Mouse (Mus musculus) ES-Bruce4 (cell line): ENCODE results near the gene Wnt6. TPM values are rescaled to one million over a fixed set of nuclear protein-coding genes. Genes with fewer than 3 reads are reported as not detected.

ENCODE experiments used
- H3K27ac ChIP-seq: 2 replicates; pipeline ENCODE4 v1.5.1; 2012; ENCODE audit warnings: low read length, inconsistent platforms; ENCODE audit not compliant: insufficient read depth
- H3K27me3 ChIP-seq: 2 replicates; pipeline ENCODE4 v1.6.1; 2012; ENCODE audit warnings: mild to moderate bottlenecking, low read length, inconsistent platforms; ENCODE audit not compliant: control insufficient read depth, poor library complexity, insufficient read depth, severe bottlenecking
- H3K36me3 ChIP-seq: 2 replicates; pipeline ENCODE4 v1.6.1; 2012; ENCODE audit warnings: inconsistent platforms, mild to moderate bottlenecking, low read length, moderate library complexity; ENCODE audit not compliant: control insufficient read depth, poor library complexity, insufficient read depth, severe bottlenecking
- H3K4me1 ChIP-seq: one replicate; pipeline ENCODE4 v1.8.1; 2011; ENCODE audit warnings: low read length; ENCODE audit not compliant: control insufficient read depth, insufficient read depth
- H3K4me3 ChIP-seq: 2 replicates; pipeline ENCODE4 v1.5.1; 2011; ENCODE audit warnings: low read depth, mild to moderate bottlenecking, low read length
- H3K9ac ChIP-seq: 2 replicates; pipeline ENCODE4 v1.6.1; 2012; ENCODE audit warnings: low read depth, mild to moderate bottlenecking, inconsistent platforms; ENCODE audit not compliant: poor library complexity, severe bottlenecking
- H3K9me3 ChIP-seq: replicated peaks from 2 replicates; pipeline ENCODE4 v1.6.1; 2012; ENCODE audit warnings: mild to moderate bottlenecking, low read length, inconsistent platforms; ENCODE audit not compliant: control insufficient read depth, poor library complexity, insufficient read depth, severe bottlenecking
- CTCF ChIP-seq: IDR thresholded peaks from one replicate; pipeline ENCODE4 v1.8.1; 2011; ENCODE audit warnings: low read depth, low read length
- EP300 ChIP-seq: IDR thresholded peaks from 2 replicates; pipeline ENCODE4 v1.6.1; 2011; ENCODE audit warnings: low read depth, low read length; ENCODE audit not compliant: insufficient read depth
- POLR2A ChIP-seq: IDR thresholded peaks from one replicate; pipeline ENCODE4 v1.8.1; 2011; ENCODE audit warnings: low read length; ENCODE audit not compliant: insufficient read depth
- polyA plus RNA-seq: library from polyadenylated mRNA; stranded (reverse); fragments of >200 nt; gene quantifications from 2 replicates; pipeline ENCODE4 v1.2.4, GENCODE M21; 2011; ENCODE audit warnings: low read depth; ENCODE audit not compliant: missing spikeins, insufficient read depth, insufficient read length

Gene Wnt6
- polyA plus RNA-seq, 1 experiment: 5.6 TPM

DNA sequence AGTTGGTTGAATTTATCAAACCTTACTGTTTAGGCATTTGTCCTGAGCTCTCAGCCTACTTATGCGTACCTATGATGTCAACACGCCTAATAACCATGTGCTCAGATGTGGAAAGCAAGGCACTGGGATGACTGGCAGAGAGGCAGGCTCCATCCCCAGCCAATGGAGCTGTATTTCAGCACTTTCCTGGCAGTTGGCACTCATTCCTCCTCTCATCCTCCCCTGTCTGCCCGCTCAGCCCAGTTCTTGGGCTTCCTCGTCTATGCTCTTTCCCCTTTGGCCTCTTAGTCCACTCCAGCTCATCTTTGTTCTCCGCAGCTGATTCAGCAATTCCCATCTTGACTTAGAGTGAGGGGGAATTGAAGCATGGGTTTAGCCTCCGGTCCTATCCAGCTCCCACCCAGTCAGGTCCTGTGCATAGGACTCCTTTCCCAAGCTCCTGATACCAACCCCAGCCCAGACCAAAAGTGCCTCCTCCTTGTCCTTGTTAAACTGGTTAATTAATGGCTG is 30.0 kb downstream of the Wnt6 start:
- H3K36me3 ChIP-seq: no peaks in the 10 kb centered on the region
- no peak overlapping the region for H3K27ac ChIP-seq
- H3K4me1 ChIP-seq: peaks cover 4% of the 10 kb centered on the region
- no peaks in the 10 kb centered on the region for H3K9me3 ChIP-seq
- no peak for TF ChIP-seq EP300
- no peak for TF ChIP-seq CTCF
- no peak for TF ChIP-seq POLR2A
- no peak overlapping the region for H3K9ac ChIP-seq
- H3K27me3 ChIP-seq: 0 out of 2 replicates have a peak, but pooled peaks cover 6% of the 10 kb centered on the region
- H3K4me3 ChIP-seq: no peak overlapping the region

DNA sequence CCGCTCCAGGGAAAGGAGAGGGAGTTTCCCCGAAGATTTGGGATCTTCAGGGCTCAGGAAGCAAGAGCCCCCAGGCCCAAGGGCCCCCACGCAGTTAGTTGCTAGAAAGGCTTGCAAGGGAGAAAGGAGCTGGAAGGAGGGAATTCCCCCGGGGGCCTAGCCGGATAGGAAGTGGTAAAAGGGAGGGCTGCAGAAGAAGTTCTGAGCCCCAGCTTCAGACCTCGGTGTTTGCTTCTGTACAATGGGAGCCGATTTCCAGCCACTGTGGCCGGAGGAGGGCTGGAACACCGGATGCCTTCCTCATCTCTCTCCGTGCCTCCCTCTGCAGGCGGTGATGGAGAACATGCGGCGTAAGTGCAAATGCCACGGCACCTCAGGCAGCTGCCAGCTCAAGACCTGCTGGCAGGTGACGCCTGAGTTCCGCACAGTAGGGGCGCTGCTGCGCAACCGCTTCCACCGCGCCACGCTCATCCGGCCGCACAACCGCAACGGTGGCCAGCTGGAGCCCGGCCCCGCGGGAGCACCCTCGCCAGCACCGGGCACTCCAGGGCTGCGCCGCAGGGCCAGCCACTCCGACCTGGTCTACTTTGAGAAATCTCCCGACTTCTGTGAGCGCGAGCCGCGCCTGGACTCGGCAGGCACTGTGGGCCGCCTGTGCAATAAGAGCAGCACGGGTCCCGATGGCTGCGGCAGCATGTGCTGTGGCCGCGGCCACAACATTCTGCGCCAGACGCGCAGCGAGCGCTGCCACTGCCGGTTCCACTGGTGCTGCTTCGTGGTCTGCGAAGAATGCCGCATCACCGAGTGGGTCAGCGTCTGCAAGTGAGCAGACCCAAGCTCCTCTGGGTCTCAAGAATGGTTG is 31.3 kb downstream of the Wnt6 start:
- no peaks in the 10 kb centered on the region for H3K36me3 ChIP-seq
- H3K27ac ChIP-seq: no peak overlapping the region
- peaks cover 4% of the 10 kb centered on the region for H3K4me1 ChIP-seq
- 0 out of 2 replicates have a peak, but pooled peaks cover 6% of the 10 kb centered on the region for H3K27me3 ChIP-seq
- TF ChIP-seq CTCF (peak; percentile 60), EP300 (0 out of 2 replicates have a peak, but pooled peaks have one; percentile 28), POLR2A (no peak)
- H3K9ac ChIP-seq: peak overlapping the region; percentile 28
- H3K9me3 ChIP-seq: no peaks in the 10 kb centered on the region
- peak overlapping the region; percentile 56 for H3K4me3 ChIP-seq

DNA sequence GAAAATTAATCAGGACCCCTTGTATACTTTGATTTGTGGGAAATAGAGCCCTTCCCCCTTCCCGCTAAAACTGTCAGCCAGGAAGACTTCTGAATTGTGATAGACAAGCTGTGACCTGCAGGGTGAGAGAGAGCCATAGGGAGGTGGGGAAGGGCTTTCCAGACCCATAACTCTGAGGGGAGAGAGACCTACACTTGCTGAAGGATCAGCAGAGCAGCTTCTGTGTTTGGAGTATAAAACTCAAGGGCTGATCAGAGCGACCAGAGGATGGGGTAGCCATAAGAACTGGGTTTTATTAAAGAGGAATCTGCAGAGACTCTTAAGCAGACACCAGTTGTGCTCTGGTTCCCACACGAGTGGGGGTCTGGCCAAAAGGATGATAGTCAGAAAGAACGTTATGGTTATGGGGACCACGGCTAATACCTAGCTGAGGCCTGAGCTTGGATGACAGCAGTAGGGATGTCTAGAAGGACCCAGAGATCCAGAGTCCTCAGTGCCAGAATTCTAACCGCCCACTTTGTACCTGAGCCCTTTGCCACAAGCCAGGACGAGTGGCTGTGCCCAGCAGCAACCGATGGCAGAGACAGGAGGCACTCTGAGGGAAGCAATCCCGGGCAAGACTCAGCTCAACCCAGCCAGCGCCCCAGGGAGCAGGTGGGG is 32.6 kb downstream of the Wnt6 start:
- no peak overlapping the region for H3K4me3 ChIP-seq
- no peaks in the 10 kb centered on the region for H3K9me3 ChIP-seq
- peaks cover 4% of the 10 kb centered on the region for H3K4me1 ChIP-seq
- H3K9ac ChIP-seq: no peak overlapping the region
- H3K36me3 ChIP-seq: no peaks in the 10 kb centered on the region
- H3K27ac ChIP-seq: no peak overlapping the region
- TF ChIP-seq POLR2A (no peak), CTCF (no peak), EP300 (no peak)
- 0 out of 2 replicates have a peak, but pooled peaks cover 6% of the 10 kb centered on the region for H3K27me3 ChIP-seq

DNA sequence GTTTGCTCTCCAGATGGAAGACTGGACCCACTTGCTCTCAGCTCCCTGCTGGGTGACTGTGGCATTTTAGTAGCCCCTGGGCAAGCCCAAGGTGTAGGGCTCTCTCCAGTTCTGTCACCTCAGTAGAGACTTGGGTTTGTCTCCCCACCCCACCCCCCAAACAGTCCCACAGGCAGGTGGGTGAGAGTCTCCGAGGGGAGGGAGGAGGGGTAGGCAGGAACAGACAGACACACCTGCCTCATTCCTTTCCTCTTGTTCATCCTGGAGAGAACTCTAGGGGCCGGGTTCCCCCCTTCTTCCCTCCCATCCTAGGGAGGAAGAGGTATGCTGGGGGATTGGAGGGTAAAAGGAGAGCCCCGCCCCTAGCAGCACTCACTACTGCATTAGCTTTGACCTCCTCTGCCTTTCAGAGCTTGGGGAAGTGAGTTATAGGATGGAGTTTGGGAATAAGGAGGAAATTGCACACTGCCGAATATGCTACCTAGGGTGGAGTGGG is 33.7 kb downstream of the Wnt6 start:
- Histone ChIP-seq H3K4me1 (peaks cover 4% of the 10 kb centered on the region), H3K27me3 (0 out of 2 replicates have a peak, but pooled peaks cover 2% of the 10 kb centered on the region), H3K27ac (no peak overlapping the region), H3K9me3 (no peaks in the 10 kb centered on the region), H3K9ac (no peak overlapping the region), H3K4me3 (no peak overlapping the region), H3K36me3 (no peaks in the 10 kb centered on the region)
- TF ChIP-seq CTCF: no peak
- no peak for TF ChIP-seq POLR2A
- TF ChIP-seq EP300: no peak

DNA sequence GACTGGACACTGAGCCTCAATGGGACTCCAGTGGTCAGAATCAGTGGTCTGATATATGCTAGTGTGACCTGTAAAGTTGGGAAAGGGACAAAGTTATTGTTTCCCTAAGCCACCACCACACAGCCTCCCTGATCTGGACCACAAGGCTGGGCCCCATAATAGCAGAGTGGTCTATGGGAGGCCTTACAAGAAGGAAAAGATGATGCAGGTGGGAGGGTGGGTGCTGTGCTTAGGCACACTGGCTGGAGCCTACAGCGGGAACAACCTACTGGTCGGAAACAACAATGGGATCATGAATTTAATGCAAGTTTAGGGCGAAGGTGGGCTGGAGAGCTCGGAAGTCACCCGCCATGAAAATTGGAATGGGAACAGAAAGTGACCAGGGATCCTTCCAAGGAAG is 34.2 kb downstream of the Wnt6 start:
- Histone ChIP-seq H3K27me3 (0 out of 2 replicates have a peak, but pooled peaks cover 2% of the 10 kb centered on the region), H3K9ac (no peak overlapping the region), H3K9me3 (no peaks in the 10 kb centered on the region), H3K4me3 (no peak overlapping the region), H3K36me3 (no peaks in the 10 kb centered on the region), H3K4me1 (peaks cover 4% of the 10 kb centered on the region), H3K27ac (no peak overlapping the region)
- TF ChIP-seq CTCF: no peak
- no peak for TF ChIP-seq EP300
- no peak for TF ChIP-seq POLR2A
